Mouse (Mus musculus) ES-Bruce4 (cell line): ENCODE results near the gene Itgb3.

Experiments used
- CTCF ChIP-seq: IDR thresholded peaks from one replicate; pipeline ENCODE4 v1.8.1; 2011; ENCODE audit warnings: low read depth, low read length
- EP300 ChIP-seq: IDR thresholded peaks from 2 replicates; pipeline ENCODE4 v1.6.1; 2011; ENCODE audit warnings: low read depth, low read length; ENCODE audit not compliant: insufficient read depth
- POLR2A ChIP-seq: IDR thresholded peaks from one replicate; pipeline ENCODE4 v1.8.1; 2011; ENCODE audit warnings: low read length; ENCODE audit not compliant: insufficient read depth

GRCm38 (mm10) chr11:104566796-104567195, 41.0 kb upstream of the Itgb3 start:
- no peak for TF ChIP-seq CTCF
- no peak for TF ChIP-seq EP300
- no peak for TF ChIP-seq POLR2A
